Mouse (Mus musculus): ENCODE results near the gene Hus1. TPM values are rescaled to one million over a fixed set of nuclear protein-coding genes. Genes with fewer than 3 reads are reported as not detected.

The Hus1 gene
- polyA plus RNA-seq, 1 experiment from 2014 or later = 10.2 TPM

Other genes starting within 250 kb of the Hus1 start
- gene Pkd1l1, start 37.9 kb downstream of the Hus1 start, polyA plus RNA-seq (2015; fragmentation: Nextera tagmentation; extraction: Ambion mirVana) = 0.08 and 0.21 TPM in 2 replicates
- gene Gm11992, start 37.4 kb upstream of the Hus1 start, polyA plus RNA-seq (2015; fragmentation: Nextera tagmentation; extraction: Ambion mirVana) = 0.73 and 0.77 TPM in 2 replicates
- gene Sun3, start 37.8 kb upstream of the Hus1 start, polyA plus RNA-seq (2015; fragmentation: Nextera tagmentation; extraction: Ambion mirVana) = not detected in 2 replicates
- gene Upp1, start 106.9 kb upstream of the Hus1 start, polyA plus RNA-seq (2015; fragmentation: Nextera tagmentation; extraction: Ambion mirVana) = 3.4 and 3.5 TPM in 2 replicates
- gene Abca13, start 180.8 kb upstream of the Hus1 start, polyA plus RNA-seq (2015; fragmentation: Nextera tagmentation; extraction: Ambion mirVana) = 0.01 and 0.04 TPM in 2 replicates